Mouse (Mus musculus) small intestine, adult 2 months (tissue): ENCODE measurements around the gene Tmtc1. TPM values are rescaled to one million over a fixed set of nuclear protein-coding genes. Genes with fewer than 3 reads are reported as not detected.

Source experiments
- H3K27ac ChIP-seq: fragments of 200-500 bp; 2 replicates; pipeline ENCODE4 v1.5.1; 2012; ENCODE audit warnings: low read depth, low read length, control low read depth, inconsistent platforms; ENCODE audit not compliant: insufficient read depth
- H3K27me3 ChIP-seq: fragments of 200-500 bp; 2 replicates; pipeline ENCODE4 v1.6.1; 2012; ENCODE audit warnings: mild to moderate bottlenecking, moderate library complexity, low read length, inconsistent platforms; ENCODE audit not compliant: control insufficient read depth, insufficient read depth
- H3K36me3 ChIP-seq: fragments of 200-500 bp; 2 replicates; pipeline ENCODE4 v1.6.1; 2012; ENCODE audit warnings: mild to moderate bottlenecking, low read length, control low read depth, inconsistent platforms; ENCODE audit not compliant: control insufficient read depth, insufficient read depth
- H3K4me1 ChIP-seq: fragments of 200-500 bp; 2 replicates; pipeline ENCODE4 v1.6.1; 2012; ENCODE audit warnings: low read length, inconsistent platforms, mixed read lengths; ENCODE audit not compliant: control insufficient read depth, insufficient read depth, insufficient read length
- H3K4me3 ChIP-seq: fragments of 200-500 bp; 2 replicates; pipeline ENCODE4 v1.5.1; 2012; ENCODE audit warnings: low read depth, mild to moderate bottlenecking, control low read depth, inconsistent platforms, low read length, moderate library complexity
- CTCF ChIP-seq: fragments of 200-500 bp; IDR thresholded peaks from 2 replicates; pipeline ENCODE4 v1.5.1; 2012; ENCODE audit warnings: low read depth, mild to moderate bottlenecking, control low read depth, inconsistent platforms, low read length, moderate library complexity, mixed read lengths; ENCODE audit not compliant: insufficient replicate concordance, insufficient read length; ENCODE audit errors: extremely low read depth
- POLR2A ChIP-seq: fragments of 200-500 bp; IDR thresholded peaks from 2 replicates; pipeline ENCODE4 v1.6.1; 2012; ENCODE audit warnings: low read depth, mild to moderate bottlenecking, control low read depth, inconsistent platforms, low read length, moderate library complexity
- WGBS: fragments of 180-500 bp; shearing (Covaris S2); methylation state at CpG from one replicate; pipeline ENCODE4 v1.1.7; 2018; 5-methylcytosine and 5-hydroxymethylcytosine counted together
- polyA plus RNA-seq: library from polyadenylated mRNA; depleted of rRNA; stranded (reverse); fragments of >200 nt; gene quantifications from 2 replicates; pipeline ENCODE4 v1.2.3, GENCODE M21; 2012

Tmtc1 gene
- polyA plus RNA-seq, 1 experiment = 6.4 TPM

DNA sequence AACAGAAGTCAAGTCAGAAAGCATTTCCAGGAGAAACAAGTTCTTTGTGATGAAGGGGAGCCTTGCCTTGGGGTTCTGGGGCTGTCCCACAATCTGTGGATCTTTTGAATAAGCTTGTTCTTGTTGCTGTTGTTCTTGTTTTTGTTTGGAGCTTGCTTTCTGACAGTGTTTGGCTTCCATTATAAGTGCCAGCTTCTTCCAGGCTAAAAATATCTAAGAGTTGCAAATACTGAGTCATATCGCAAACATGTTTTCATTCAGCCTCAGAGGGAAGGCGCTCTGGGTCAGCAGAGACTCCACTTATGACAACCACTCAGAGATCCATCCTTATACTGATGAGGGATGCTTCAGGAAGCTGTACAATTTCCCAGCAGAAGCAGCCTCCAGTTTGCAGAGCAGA is 45.3 kb downstream of the Tmtc1 start:
- Histone ChIP-seq H3K4me3 (no peak overlapping the region), H3K4me1 (no peaks in the 10 kb centered on the region; the same call in 1 of the 2 replicates), H3K36me3 (no peaks in the 10 kb centered on the region), H3K27me3 (no peaks in the 10 kb centered on the region), H3K27ac (peak overlapping the region; percentile 22; the same call in 1 of the 2 replicates)
- TF ChIP-seq CTCF = no peak
- WGBS = 68% methylated on average over 2 of the region's 2 CpGs

GRCm38 (mm10) chr6:148397270-148397669 is 46.9 kb downstream of the Tmtc1 start:
- no peak for TF ChIP-seq POLR2A
- TF ChIP-seq CTCF = no peak
- no peak overlapping the region for H3K27ac ChIP-seq
- no peaks in the 10 kb centered on the region for H3K36me3 ChIP-seq
- H3K27me3 ChIP-seq = no peaks in the 10 kb centered on the region
- H3K4me3 ChIP-seq = no peak overlapping the region
- WGBS = 95% methylated on average over 5 of the region's 5 CpGs
- H3K4me1 ChIP-seq = no peaks in the 10 kb centered on the region; the same call in 1 of the 2 replicates

DNA sequence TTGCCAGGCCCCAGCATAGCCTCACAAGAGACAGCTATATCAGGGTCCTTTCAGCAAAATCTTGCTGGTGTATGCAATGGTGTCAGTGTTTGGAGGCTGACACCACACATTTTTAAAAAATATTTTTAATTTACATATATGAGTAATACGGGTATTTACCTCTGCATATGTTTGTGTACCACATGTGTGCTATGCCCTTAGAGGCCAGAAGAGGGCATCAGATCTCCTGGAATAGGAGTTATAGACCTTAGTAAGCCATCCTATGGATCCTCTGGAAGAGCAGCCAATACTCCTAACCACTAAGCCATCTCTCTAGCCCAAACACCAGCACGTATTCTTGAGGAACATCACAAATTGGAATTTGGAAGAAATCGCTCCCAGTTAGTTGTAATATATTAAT is 48.9 kb downstream of the Tmtc1 start:
- 98% methylated on average over 3 of the region's 3 CpGs for WGBS

GRCm38 (mm10) chr6:148394294-148394693 is 49.9 kb downstream of the Tmtc1 start:
- H3K27me3 ChIP-seq = no peaks in the 10 kb centered on the region
- 27% methylated on average over 3 of the region's 3 CpGs for WGBS
- H3K27ac ChIP-seq = no peak overlapping the region
- H3K4me1 ChIP-seq = no peaks in the 10 kb centered on the region; the same call in 1 of the 2 replicates
- H3K36me3 ChIP-seq = no peaks in the 10 kb centered on the region
- no peak overlapping the region for H3K4me3 ChIP-seq
- TF ChIP-seq POLR2A = no peak
- TF ChIP-seq CTCF = no peak

More for the DNA sequence above, 48.9 kb downstream of the Tmtc1 start:
- Histone ChIP-seq H3K36me3 (no peaks in the 10 kb centered on the region), H3K27ac (no peak overlapping the region), H3K4me3 (no peak overlapping the region), H3K4me1 (no peaks in the 10 kb centered on the region; the same call in 1 of the 2 replicates), H3K27me3 (no peaks in the 10 kb centered on the region)
- TF ChIP-seq POLR2A (no peak), CTCF (no peak)

DNA sequence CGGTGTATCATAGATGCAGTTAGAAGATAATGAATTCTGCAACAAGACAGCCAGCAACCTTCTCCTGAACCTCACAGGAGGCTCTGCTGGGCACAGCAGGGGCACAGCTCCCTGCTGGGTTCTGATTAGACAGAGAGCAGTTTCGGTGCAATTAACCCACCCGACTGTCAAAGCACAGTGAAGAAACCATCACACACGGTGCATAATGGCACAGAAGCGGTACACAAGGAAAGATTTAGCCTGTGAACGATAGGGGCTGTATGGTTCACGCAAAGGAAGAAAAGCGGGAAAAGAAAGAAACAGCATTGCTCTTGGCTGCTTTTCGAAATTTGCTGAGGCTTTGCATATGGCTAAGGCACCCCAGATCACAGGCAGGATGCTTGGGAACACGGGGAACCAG is 52.0 kb downstream of the Tmtc1 start:
- Histone ChIP-seq H3K4me3 (no peak overlapping the region), H3K4me1 (no peaks in the 10 kb centered on the region; the same call in 1 of the 2 replicates), H3K27me3 (no peaks in the 10 kb centered on the region), H3K36me3 (no peaks in the 10 kb centered on the region), H3K27ac (no peak overlapping the region)
- WGBS = 79% methylated on average over 10 of the region's 10 CpGs
- TF ChIP-seq CTCF (no peak), POLR2A (no peak)

- H3K4me1 ChIP-seq = no peaks in the 10 kb centered on the region; the same call in 1 of the 2 replicates
- TF ChIP-seq POLR2A (no peak), CTCF (no peak)
- no peaks in the 10 kb centered on the region for H3K27me3 ChIP-seq
- WGBS = 78% methylated on average over 7 of the region's 7 CpGs
- H3K4me3 ChIP-seq = no peak overlapping the region
- no peaks in the 10 kb centered on the region for H3K36me3 ChIP-seq
- H3K27ac ChIP-seq = peak overlapping the region; percentile 14; the same call in 1 of the 2 replicates
Measured at GRCm38 (mm10) chr6:148391286-148391685, 52.9 kb downstream of the Tmtc1 start.

DNA sequence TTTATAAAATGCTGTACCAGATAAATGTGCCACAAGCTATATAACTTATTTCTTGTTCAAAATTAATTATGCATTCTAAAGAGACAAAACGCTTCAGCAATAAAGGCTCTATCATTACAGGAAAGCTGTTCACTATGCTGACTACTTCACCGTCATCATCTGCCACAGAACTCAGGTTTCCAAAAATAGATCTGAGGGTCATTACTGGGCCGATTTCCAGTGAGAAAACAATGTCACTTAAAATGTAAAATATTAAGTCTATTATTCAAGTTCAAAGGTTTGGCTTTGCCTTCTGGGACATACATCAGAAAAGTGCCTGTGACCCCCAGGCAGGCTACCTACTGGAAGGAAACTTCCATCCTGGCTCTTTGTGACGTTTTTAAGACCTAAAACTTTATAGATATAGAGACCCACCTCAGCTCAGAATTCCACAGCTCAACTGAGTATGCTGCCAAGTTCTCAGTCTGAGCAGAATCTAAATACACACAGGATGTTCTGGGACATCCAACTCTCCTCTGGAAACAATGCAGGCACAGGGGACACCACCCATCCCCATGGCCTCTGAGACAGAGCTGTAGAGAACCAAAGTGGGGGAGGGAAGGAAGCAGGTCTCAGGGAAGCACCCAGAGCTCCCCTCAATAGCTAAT is 53.4 kb downstream of the Tmtc1 start:
- Histone ChIP-seq H3K27ac (0 out of 2 replicates have a peak overlapping the region, but pooled peaks have one; percentile 12), H3K4me1 (no peaks in the 10 kb centered on the region; the same call in 1 of the 2 replicates), H3K36me3 (no peaks in the 10 kb centered on the region), H3K27me3 (no peaks in the 10 kb centered on the region), H3K4me3 (no peak overlapping the region)
- TF ChIP-seq POLR2A = no peak
- WGBS = 41% methylated on average over 4 of the region's 4 CpGs
